Mouse (Mus musculus) splenic B cell, adult 2 months (primary cell): ENCODE measurements around the gene Sfswap.
"Not testable (repeated sequence)": the region's sequence is repeated elsewhere in the genome, so short reads cannot be mapped to it uniquely, and the experiment has no call there.

Source experiments
- DNase-seq: peaks from one replicate; pipeline ENCODE4 v3.0.0-alpha.2; 2011; ENCODE audit warnings: low read depth, low spot score
- H3K27me3 ChIP-seq: 2 replicates; pipeline ENCODE4 v1.6.1; 2012; ENCODE audit warnings: mild to moderate bottlenecking, low read length, moderate library complexity, mixed read lengths; ENCODE audit not compliant: control insufficient read depth, poor library complexity, insufficient read depth, severe bottlenecking
- H3K36me3 ChIP-seq: 2 replicates; pipeline ENCODE4 v1.6.1; 2012; ENCODE audit warnings: mild to moderate bottlenecking, low read length, moderate library complexity, mixed read lengths; ENCODE audit not compliant: control insufficient read depth, poor library complexity, insufficient read depth, severe bottlenecking

The Sfswap gene

GRCm38 (mm10) chr5:129586016-129586415 lies 85.0 kb downstream of the Sfswap start:
- Histone ChIP-seq H3K27me3 (no peaks in the 10 kb centered on the region), H3K36me3 (no peaks in the 10 kb centered on the region)
- DNase-seq = peak; percentile 87

GRCm38 (mm10) chr5:129586471-129586870 lies 85.5 kb downstream of the Sfswap start:
- H3K36me3 ChIP-seq = no peaks in the 10 kb centered on the region
- H3K27me3 ChIP-seq = no peaks in the 10 kb centered on the region
- no peak for DNase-seq

- no peak for DNase-seq
- Histone ChIP-seq H3K36me3 (no peaks in the 10 kb centered on the region), H3K27me3 (no peaks in the 10 kb centered on the region)
Observed at GRCm38 (mm10) chr5:129590915-129591314, 89.9 kb downstream of the Sfswap start.

- DNase-seq = peak; percentile 87
- H3K27me3 ChIP-seq = no peaks in the 10 kb centered on the region
- no peaks in the 10 kb centered on the region for H3K36me3 ChIP-seq
Observed at GRCm38 (mm10) chr5:129594116-129595114, 93.4 kb downstream of the Sfswap start.

- Histone ChIP-seq H3K27me3 (no peaks in the 10 kb centered on the region), H3K36me3 (no peaks in the 10 kb centered on the region)
- no peak for DNase-seq
Observed at GRCm38 (mm10) chr5:129602071-129602487, 101.1 kb downstream of the Sfswap start.

GRCm38 (mm10) chr5:129607476-129607875 lies 106.5 kb downstream of the Sfswap start:
- no peak for DNase-seq
- Histone ChIP-seq H3K36me3 (no peaks in the 10 kb centered on the region), H3K27me3 (no peaks in the 10 kb centered on the region)

GRCm38 (mm10) chr5:129611060-129611459 lies 110.0 kb downstream of the Sfswap start:
- Histone ChIP-seq H3K36me3 (no peaks in the 10 kb centered on the region), H3K27me3 (no peaks in the 10 kb centered on the region)
- peak; percentile 66 for DNase-seq

- H3K27me3 ChIP-seq, H3K36me3 ChIP-seq, DNase-seq: not testable (repeated sequence)
Observed at GRCm38 (mm10) chr5:129620600-129620999, 119.6 kb downstream of the Sfswap start.
